Mouse (Mus musculus): ENCODE measurements around the gene Cacng7. TPM values are rescaled to one million over a fixed set of nuclear protein-coding genes. Genes with fewer than 3 reads are reported as not detected.
A peak's percentile ranks its signal among the peaks of the same experiment; 100 is the strongest.

Cacng7 gene
- total RNA-seq, 2 experiments from 2014 or later, result 5.9 to 6.7 TPM

GRCm38 (mm10) chr7:3301628-3302555 lies 30.9 kb upstream of the Cacng7 start:
- DNase-seq, result peak; percentile 34
- intact Hi-C loops (cut with DNase I; ENCODE audit: low total_unique reads), result no loop called here

- no peak for DNase-seq
Measured at GRCm38 (mm10) chr7:3302556-3303275, 30.0 kb upstream of the Cacng7 start.

GRCm38 (mm10) chr7:3303276-3303781 lies 29.4 kb upstream of the Cacng7 start:
- intact Hi-C loops (cut with DNase I; ENCODE audit: low total_unique reads), result no loop called here
- no peak for DNase-seq

More at GRCm38 (mm10) chr7:3302556-3303275, 30.0 kb upstream of the Cacng7 start:
- intact Hi-C loops (cut with DNase I; ENCODE audit: low total_unique reads), result no loop called here

GRCm38 (mm10) chr7:3303789-3304188 lies 29.0 kb upstream of the Cacng7 start:
- DNase-seq, result no peak
- intact Hi-C loops (cut with DNase I; ENCODE audit: low total_unique reads), result no loop called here

GRCm38 (mm10) chr7:3304298-3304697 lies 28.5 kb upstream of the Cacng7 start:
- DNase-seq, result no peak
- intact Hi-C loops (cut with DNase I; ENCODE audit: low total_unique reads), result no loop called here

GRCm38 (mm10) chr7:3306400-3306799 lies 26.4 kb upstream of the Cacng7 start:
- intact Hi-C loops (cut with DNase I; ENCODE audit: low total_unique reads), result no loop called here

GRCm38 (mm10) chr7:3308646-3309045 lies 24.1 kb upstream of the Cacng7 start:
- DNase-seq, result no peak
- intact Hi-C loops (cut with DNase I; ENCODE audit: low total_unique reads), result no loop called here

More at GRCm38 (mm10) chr7:3306400-3306799, 26.4 kb upstream of the Cacng7 start:
- no peak for DNase-seq

GRCm38 (mm10) chr7:3310233-3310632 lies 22.5 kb upstream of the Cacng7 start:
- intact Hi-C loops (cut with DNase I; ENCODE audit: low total_unique reads), result no loop called here
- DNase-seq, result no peak

GRCm38 (mm10) chr7:3313571-3313970 lies 19.2 kb upstream of the Cacng7 start:
- intact Hi-C loops (cut with DNase I; ENCODE audit: low total_unique reads), result no loop called here
- DNase-seq, result no peak

GRCm38 (mm10) chr7:3314121-3314520 lies 18.6 kb upstream of the Cacng7 start:
- no peak for DNase-seq
- intact Hi-C loops (cut with DNase I; ENCODE audit: low total_unique reads), result no loop called here

GRCm38 (mm10) chr7:3317704-3318103 lies 15.1 kb upstream of the Cacng7 start:
- intact Hi-C loops (cut with DNase I; ENCODE audit: low total_unique reads), result no loop called here
- DNase-seq, result no peak

- intact Hi-C loops (cut with DNase I; ENCODE audit: low total_unique reads), result no loop called here
- DNase-seq, result no peak
Measured at GRCm38 (mm10) chr7:3320856-3321255, 11.9 kb upstream of the Cacng7 start.

GRCm38 (mm10) chr7:3323826-3324225 lies 8.9 kb upstream of the Cacng7 start:
- no peak for DNase-seq
- intact Hi-C loops (cut with DNase I; ENCODE audit: low total_unique reads), result no loop called here

GRCm38 (mm10) chr7:3327961-3328360 lies 4.8 kb upstream of the Cacng7 start:
- intact Hi-C loops (cut with DNase I; ENCODE audit: low total_unique reads), result no loop called here
- DNase-seq, result no peak

GRCm38 (mm10) chr7:3329776-3330546 lies 2.8 kb upstream of the Cacng7 start:
- peak; percentile 68 for DNase-seq
- intact Hi-C loops (cut with DNase I; ENCODE audit: low total_unique reads), result loop anchor here (2.0 kb wide), 1 partner anchor 121 kb away; no protein-coding TSS in a partner anchor

GRCm38 (mm10) chr7:3331171-3331570 lies 1.6 kb upstream of the Cacng7 start:
- intact Hi-C loops (cut with DNase I; ENCODE audit: low total_unique reads), result loop anchor here (2.0 kb wide), 1 partner anchor 120 kb away; no protein-coding TSS in a partner anchor
- no peak for DNase-seq

- intact Hi-C loops (cut with DNase I; ENCODE audit: low total_unique reads), result loop anchor here (2.0 kb wide), 1 partner anchor 119 kb away; no protein-coding TSS in a partner anchor
- DNase-seq, result peak; percentile 83
Measured at GRCm38 (mm10) chr7:3331581-3332223, 1.1 kb upstream of the Cacng7 start.

- intact Hi-C loops (cut with DNase I; ENCODE audit: low total_unique reads), result no loop called here
Measured at GRCm38 (mm10) chr7:3332224-3332615, 535 bp upstream of the Cacng7 start.

GRCm38 (mm10) chr7:3333542-3333941 lies 787 bp downstream of the Cacng7 start:
- no peak for DNase-seq
- intact Hi-C loops (cut with DNase I; ENCODE audit: low total_unique reads), result no loop called here

More at GRCm38 (mm10) chr7:3332224-3332615, 535 bp upstream of the Cacng7 start:
- no peak for DNase-seq
